Mouse (Mus musculus) neural tube, embryonic 11.5 days (tissue): ENCODE measurements around the gene Ccnt1. TPM values are rescaled to one million over a fixed set of nuclear protein-coding genes. Genes with fewer than 3 reads are reported as not detected.
A peak's percentile ranks its signal among the peaks of the same experiment; 100 is the strongest.

Experiments used
- ATAC-seq: fragments of 200-750 bp; cut with Nextera tagmentation; 2 replicates; pipeline ENCODE4 v1.8.0; 2017; ENCODE audit warnings: moderate number of reproducible peaks, mild to moderate bottlenecking, moderate TSS enrichment, moderate library complexity; ENCODE audit not compliant: insufficient read depth, low FRiP score, low TSS enrichment
- DNase-seq: peaks from one replicate; pipeline ENCODE4 v3.0.0-alpha.2; 2015; ENCODE audit warnings: low spot score
- H3K27ac ChIP-seq: fragments of 300-500 bp; sonication (generic); 2 replicates; pipeline ENCODE4 v1.5.1; 2014; ENCODE audit warnings: low read depth, mild to moderate bottlenecking, low read length
- H3K27me3 ChIP-seq: fragments of 300-500 bp; sonication (generic); 2 replicates; pipeline ENCODE4 v1.6.1; 2014; ENCODE audit warnings: mild to moderate bottlenecking, low read length, mixed read lengths; ENCODE audit not compliant: control insufficient read depth, insufficient read depth
- H3K36me3 ChIP-seq: fragments of 300-500 bp; sonication (generic); 2 replicates; pipeline ENCODE4 v1.6.1; 2014; ENCODE audit warnings: mild to moderate bottlenecking, low read length, moderate library complexity, mixed read lengths; ENCODE audit not compliant: control insufficient read depth, insufficient read depth
- H3K4me1 ChIP-seq: fragments of 300-500 bp; sonication (generic); 2 replicates; pipeline ENCODE4 v1.6.1; 2014; ENCODE audit warnings: low read length, mixed read lengths; ENCODE audit not compliant: control insufficient read depth, insufficient read depth
- H3K4me2 ChIP-seq: fragments of 300-500 bp; sonication (generic); 2 replicates; pipeline ENCODE4 v1.6.1; 2014; ENCODE audit warnings: low read depth, mild to moderate bottlenecking, moderate library complexity
- H3K4me3 ChIP-seq: fragments of 300-500 bp; sonication (generic); 2 replicates; pipeline ENCODE4 v1.5.1; 2014; ENCODE audit warnings: low read depth, low read length
- H3K9ac ChIP-seq: fragments of 300-500 bp; sonication (generic); 2 replicates; pipeline ENCODE4 v1.6.1; 2014; ENCODE audit warnings: mild to moderate bottlenecking, low read length
- H3K9me3 ChIP-seq: fragments of 300-500 bp; sonication (generic); 2 replicates; pipeline ENCODE4 v1.6.1; 2016; ENCODE audit warnings: low read length; ENCODE audit not compliant: control insufficient read depth
- WGBS: fragments of 180-500 bp; shearing (Covaris S2); extraction: QIAGEN DNeasy Blood & Tissue Kit; methylation state at CpG from one replicate; pipeline ENCODE4 v1.1.7; 2014; 5-methylcytosine and 5-hydroxymethylcytosine counted together
- polyA plus RNA-seq: library from polyadenylated mRNA; unstranded; fragments of >200 nt; fragmentation: Nextera tagmentation; extraction: Ambion mirVana; gene quantifications from 2 replicates; pipeline ENCODE4 v1.2.1, GENCODE M21; 2014

The Ccnt1 gene
- polyA plus RNA-seq, 1 experiment from 2014 or later, result 65.6 TPM

- H3K27me3 ChIP-seq, result no peaks in the 10 kb centered on the region
- H3K4me3 ChIP-seq, result peak within 1 kb of the TSS; percentile 86
- peak within 1 kb of the TSS; percentile 89 for H3K9ac ChIP-seq
- ATAC-seq (peak; percentile 83), DNase-seq (peak; percentile 90)
- H3K4me1 ChIP-seq, result peaks cover 14% of the 10 kb centered on the region
- H3K36me3 ChIP-seq, result no peaks in the 10 kb centered on the region
- peak within 1 kb of the TSS; percentile 86 for H3K27ac ChIP-seq
- H3K9me3 ChIP-seq, result no peaks in the 10 kb centered on the region
- H3K4me2 ChIP-seq, result peak within 1 kb of the TSS; percentile 94
- WGBS, result under 1% methylated on average over 51 of the region's 75 CpGs
Observed at GRCm38 (mm10) chr15:98609331-98610130, 38.8 kb upstream of the Ccnt1 start, which contains the start of gene Adcy6. Adcy6 (minus strand) TSS chr15:98610076.

- Histone ChIP-seq H3K9me3 (no peaks in the 10 kb centered on the region), H3K4me2 (peak overlapping the region; percentile 94), H3K27ac (peak overlapping the region; percentile 86), H3K9ac (peak overlapping the region; percentile 89), H3K27me3 (no peaks in the 10 kb centered on the region), H3K36me3 (0 out of 2 replicates have a peak, but pooled peaks cover 4% of the 10 kb centered on the region), H3K4me3 (peak overlapping the region; percentile 86), H3K4me1 (peaks cover 14% of the 10 kb centered on the region)
- peak; percentile 58 for ATAC-seq
- 0% methylated on average over 14 of the region's 26 CpGs for WGBS
- DNase-seq, result peak; percentile 47
Observed at GRCm38 (mm10) chr15:98608784-98609250, 38.1 kb upstream of the Ccnt1 start.

GRCm38 (mm10) chr15:98608058-98608783 is 37.5 kb upstream of the Ccnt1 start:
- H3K9ac ChIP-seq, result peak overlapping the region; percentile 89
- peak overlapping the region; percentile 94 for H3K4me2 ChIP-seq
- no peaks in the 10 kb centered on the region for H3K27me3 ChIP-seq
- no peak overlapping the region for H3K27ac ChIP-seq
- peaks cover 14% of the 10 kb centered on the region for H3K4me1 ChIP-seq
- ATAC-seq (no peak), DNase-seq (no peak)
- no peaks in the 10 kb centered on the region for H3K9me3 ChIP-seq
- H3K36me3 ChIP-seq, result 0 out of 2 replicates have a peak, but pooled peaks cover 6% of the 10 kb centered on the region
- H3K4me3 ChIP-seq, result peak overlapping the region; percentile 86
- 15% methylated on average over 9 of the region's 10 CpGs for WGBS

GRCm38 (mm10) chr15:98607557-98607956 is 36.8 kb upstream of the Ccnt1 start:
- peak overlapping the region; percentile 94 for H3K4me2 ChIP-seq
- no peaks in the 10 kb centered on the region for H3K9me3 ChIP-seq
- no peaks in the 10 kb centered on the region for H3K27me3 ChIP-seq
- no peak for ATAC-seq
- WGBS, result 51% methylated on average over 4 of the region's 4 CpGs
- H3K4me3 ChIP-seq, result peak overlapping the region; percentile 86
- peaks cover 8% of the 10 kb centered on the region; the same call in 1 of the 2 replicates for H3K36me3 ChIP-seq
- peak overlapping the region; percentile 26; the same call in 1 of the 2 replicates for H3K9ac ChIP-seq
- H3K4me1 ChIP-seq, result peaks cover 14% of the 10 kb centered on the region
- H3K27ac ChIP-seq, result no peak overlapping the region
- DNase-seq, result no peak

GRCm38 (mm10) chr15:98606739-98607138 is 36.0 kb upstream of the Ccnt1 start:
- Histone ChIP-seq H3K36me3 (peaks cover 8% of the 10 kb centered on the region; the same call in 1 of the 2 replicates), H3K27me3 (no peaks in the 10 kb centered on the region), H3K4me3 (no peak overlapping the region), H3K9me3 (no peaks in the 10 kb centered on the region), H3K27ac (no peak overlapping the region), H3K9ac (no peak overlapping the region), H3K4me2 (no peak overlapping the region), H3K4me1 (peaks cover 14% of the 10 kb centered on the region)
- ATAC-seq (no peak), DNase-seq (no peak)
- 65% methylated on average over 9 of the region's 9 CpGs for WGBS

GRCm38 (mm10) chr15:98606051-98606536 is 35.4 kb upstream of the Ccnt1 start:
- WGBS, result 90% methylated on average over 12 of the region's 12 CpGs
- ATAC-seq (no peak), DNase-seq (no peak)
- no peak overlapping the region for H3K27ac ChIP-seq
- no peak overlapping the region for H3K9ac ChIP-seq
- H3K4me3 ChIP-seq, result no peak overlapping the region
- H3K36me3 ChIP-seq, result peaks cover 8% of the 10 kb centered on the region; the same call in 1 of the 2 replicates
- H3K9me3 ChIP-seq, result no peaks in the 10 kb centered on the region
- H3K4me2 ChIP-seq, result no peak overlapping the region
- H3K4me1 ChIP-seq, result peaks cover 14% of the 10 kb centered on the region
- H3K27me3 ChIP-seq, result no peaks in the 10 kb centered on the region

- H3K4me1 ChIP-seq, result peaks cover 11% of the 10 kb centered on the region
- WGBS, result 94% methylated on average over 24 of the region's 24 CpGs
- H3K27ac ChIP-seq, result no peak overlapping the region
- H3K36me3 ChIP-seq, result peaks cover 15% of the 10 kb centered on the region
- no peaks in the 10 kb centered on the region for H3K27me3 ChIP-seq
- ATAC-seq (no peak), DNase-seq (no peak)
- no peak overlapping the region for H3K4me3 ChIP-seq
- no peak overlapping the region for H3K4me2 ChIP-seq
- no peaks in the 10 kb centered on the region for H3K9me3 ChIP-seq
- no peak overlapping the region for H3K9ac ChIP-seq
Observed at GRCm38 (mm10) chr15:98604041-98604575, 33.4 kb upstream of the Ccnt1 start.

- Histone ChIP-seq H3K36me3 (peaks cover 17% of the 10 kb centered on the region), H3K4me2 (no peak overlapping the region), H3K9me3 (no peaks in the 10 kb centered on the region), H3K4me3 (no peak overlapping the region), H3K4me1 (peaks cover 8% of the 10 kb centered on the region), H3K9ac (no peak overlapping the region), H3K27ac (no peak overlapping the region), H3K27me3 (no peaks in the 10 kb centered on the region)
- 72% methylated on average over 4 of the region's 4 CpGs for whole genome bisulfite sequencing
- no peak for ATAC-seq
- DNase-seq, result peak; percentile 4
Observed at GRCm38 (mm10) chr15:98602921-98603458, 32.3 kb upstream of the Ccnt1 start.
